ENCODE assay signal across 11 mouse cellular contexts in genomic region chr5:99495354-99496156, GRCm38 (mm10).
A peak's percentile ranks its signal among the peaks of the same experiment; 100 is the strongest.
DNase-seq lines count a peak whose midpoint lies in the region; ATAC-seq and TF ChIP-seq lines count a peak whose summit lies in the region.
"Had no signal": no experiment of that assay in that cellular context is flagged by ENCODE, and none has a peak within 500 bp of the region (broad histone marks: within the 10 kb centered on the region; RNA-seq: fewer than 3 reads in every experiment).

No protein-coding gene starts in this region.

- peak overlapping the region; percentile 69 for H3K27ac ChIP-seq in hindbrain, embryonic 10.5 days
- no peak overlapping the region for H3K27ac ChIP-seq in hindbrain, embryonic 11.5 days (ENCODE audit: low read depth, low read length)
- peak overlapping the region; percentile 51; the same call in 1 of the 2 replicates for H3K27ac ChIP-seq in hindbrain, embryonic 16.5 days (ENCODE audit: low read depth, low read length)
- no peak overlapping the region for H3K27ac ChIP-seq in heart, adult 2 months

- no peaks in the 10 kb centered on the region for H3K79me2 ChIP-seq in heart, adult 2 months (replicated peaks; ENCODE audit: control insufficient read depth, insufficient read depth, low read length)

- no peaks in the 10 kb centered on the region for H3K27me3 ChIP-seq in hindbrain, embryonic 10.5 days (ENCODE audit: insufficient read depth, poor library complexity, severe bottlenecking)
- no peaks in the 10 kb centered on the region for H3K27me3 ChIP-seq in hindbrain, embryonic 11.5 days (ENCODE audit: control insufficient read depth, insufficient read depth, low read length)
- no peaks in the 10 kb centered on the region for H3K27me3 ChIP-seq in hindbrain, embryonic 16.5 days (replicated peaks; ENCODE audit: control insufficient read depth, insufficient read depth, low read length)
- H3K27me3 ChIP-seq in heart, adult 2 months (ENCODE audit: control insufficient read depth, insufficient read depth, low read length) = no peaks in the 10 kb centered on the region

- H3K36me3 ChIP-seq in hindbrain, embryonic 10.5 days = no peaks in the 10 kb centered on the region
- no peaks in the 10 kb centered on the region for H3K36me3 ChIP-seq in hindbrain, embryonic 11.5 days (ENCODE audit: control insufficient read depth, insufficient read depth, low read length)
- no peaks in the 10 kb centered on the region for H3K36me3 ChIP-seq in hindbrain, embryonic 16.5 days (ENCODE audit: control insufficient read depth, insufficient read depth, low read length)
- no peaks in the 10 kb centered on the region for H3K36me3 ChIP-seq in heart, adult 2 months (ENCODE audit: control insufficient read depth, insufficient read depth, low read length)

- 82% methylated on average over 10 of the region's 10 CpGs for WGBS in hindbrain, embryonic 10.5 days
- WGBS in hindbrain, embryonic 11.5 days = 83% methylated on average over 10 of the region's 10 CpGs
- WGBS in hindbrain, embryonic 16.5 days = 68% methylated on average over 10 of the region's 10 CpGs
- 93% methylated on average over 10 of the region's 10 CpGs for WGBS in heart, adult 2 months

- peaks cover 25% of the 10 kb centered on the region for H3K4me1 ChIP-seq in hindbrain, embryonic 10.5 days (replicated peaks)
- no peaks in the 10 kb centered on the region; the same call in 1 of the 2 replicates for H3K4me1 ChIP-seq in hindbrain, embryonic 11.5 days (replicated peaks; ENCODE audit: control insufficient read depth, insufficient read depth, low read length)
- peaks cover 7% of the 10 kb centered on the region for H3K4me1 ChIP-seq in hindbrain, embryonic 16.5 days (ENCODE audit: control insufficient read depth, insufficient read depth, low read depth, low read length)
- no peaks in the 10 kb centered on the region for H3K4me1 ChIP-seq in heart, adult 2 months (ENCODE audit: control insufficient read depth, insufficient read depth, low read length)

- TF ChIP-seq POLR2A in heart, adult 2 months (IDR thresholded peaks at IDR 0.05; ENCODE audit: insufficient read depth, low read depth, low read length) = no peak

- intact Hi-C loops in heart, adult 2 months (cut with DNase I) = no loop called here

- no peaks in the 10 kb centered on the region for H3K9me3 ChIP-seq in hindbrain, embryonic 10.5 days
- no peaks in the 10 kb centered on the region for H3K9me3 ChIP-seq in hindbrain, embryonic 11.5 days (ENCODE audit: control insufficient read depth, low read length)
- no peaks in the 10 kb centered on the region for H3K9me3 ChIP-seq in hindbrain, embryonic 16.5 days (ENCODE audit: control insufficient read depth, low read length)

- TF ChIP-seq CTCF in heart, adult 2 months (IDR thresholded peaks at IDR 0.05) = no peak

- no peak overlapping the region for H3K4me2 ChIP-seq in hindbrain, embryonic 11.5 days (replicated peaks; ENCODE audit: low read depth, low read length)
- no peak overlapping the region for H3K4me2 ChIP-seq in hindbrain, embryonic 16.5 days (ENCODE audit: low read length)

- H3K4me3 ChIP-seq in hindbrain, embryonic 10.5 days = no peak overlapping the region
- no peak overlapping the region for H3K4me3 ChIP-seq in hindbrain, embryonic 11.5 days (ENCODE audit: low read depth, low read length)
- no peak overlapping the region for H3K4me3 ChIP-seq in hindbrain, embryonic 16.5 days (ENCODE audit: low read length)
- H3K4me3 ChIP-seq in heart, adult 2 months = no peak overlapping the region
- H3K4me3 ChIP-seq: myocyte had no signal

- no peak; the same call in 1 of the 2 replicates for ATAC-seq in hindbrain, embryonic 11.5 days (ENCODE audit: low FRiP score)
- peak; percentile 19; the same call in 1 of the 2 replicates for ATAC-seq in hindbrain, embryonic 16.5 days

- no peak for DNase-seq in hindbrain, embryonic 10.5 days (ENCODE audit: low spot score)
- DNase-seq in hindbrain, embryonic 11.5 days (ENCODE audit: low spot score) = no peak
- peak; percentile 55 to 56 for DNase-seq in spleen, postnatal 36 days (ENCODE audit: low spot score in 2 of 2)
- DNase-seq in spleen, postnatal 14 days (ENCODE audit: low spot score in 2 of 2) = no peak
- DNase-seq in cerebellum, postnatal 36 days = no peak
- DNase-seq in frontal cortex, postnatal 36 days (ENCODE audit: low spot score in 2 of 2) = no peak
- DNase-seq in heart, adult 2 months = no peak
- DNase-seq: adrenal gland, adult 8-10 months; layer of hippocampus, adult 9-11 months had no signal

- no peak overlapping the region for H3K9ac ChIP-seq in hindbrain, embryonic 11.5 days (ENCODE audit: low read depth, low read length)
- H3K9ac ChIP-seq in hindbrain, embryonic 16.5 days (ENCODE audit: low read depth, low read length) = no peak overlapping the region
- no peak overlapping the region for H3K9ac ChIP-seq in heart, adult 2 months (ENCODE audit: low read depth, low read length)

- no peak for TF ChIP-seq EP300 in heart, adult 2 months (IDR thresholded peaks at IDR 0.05; ENCODE audit: insufficient read depth, low read depth, low read length)

Comparison
In these comparisons a context has a peak if more than half of its experiments do, and no peak if none do; other contexts are left out.
1. DNase-seq: peak in spleen, postnatal 36 days (2 of 2); none in hindbrain, embryonic 10.5 days (single experiment), hindbrain, embryonic 11.5 days (single experiment), spleen, postnatal 14 days (0 of 2), cerebellum, postnatal 36 days (0 of 2), frontal cortex, postnatal 36 days (0 of 2) and heart, adult 2 months (0 of 2).
2. H3K27ac ChIP-seq: peak in hindbrain, embryonic 10.5 days (single experiment) and hindbrain, embryonic 16.5 days (single experiment); none in hindbrain, embryonic 11.5 days (single experiment) and heart, adult 2 months (single experiment).